Mouse (Mus musculus) midbrain, embryonic 15.5 days (tissue): ENCODE data around the gene Narf. TPM values are rescaled to one million over a fixed set of nuclear protein-coding genes. Genes with fewer than 3 reads are reported as not detected.

ENCODE experiments used
- polyA plus RNA-seq: library from polyadenylated mRNA; unstranded; fragments of >200 nt; fragmentation: Nextera tagmentation; extraction: Ambion mirVana; gene quantifications from 2 replicates; pipeline ENCODE4 v1.2.1, GENCODE M21; 2015

Gene Narf
- polyA plus RNA-seq, 1 experiment from 2014 or later: 106 TPM

Other genes starting within 250 kb of the Narf start
- gene Csnk1d, start 245.9 kb upstream of the Narf start, polyA plus RNA-seq: 173 and 176 TPM in 2 replicates
- gene Cd7, start 197.8 kb upstream of the Narf start, polyA plus RNA-seq: not detected in 2 replicates
- not detected in 2 replicates for gene Sectm1b, start 173.7 kb upstream of the Narf start, polyA plus RNA-seq
- not detected in 2 replicates for gene Sectm1a, start 156.0 kb upstream of the Narf start, polyA plus RNA-seq
- gene Tex19.2, start 118.6 kb upstream of the Narf start, polyA plus RNA-seq: not detected in 2 replicates
- not detected in 2 replicates for gene Tex19.1, start 91.1 kb upstream of the Narf start, polyA plus RNA-seq
- gene Uts2r, start 77.0 kb upstream of the Narf start, polyA plus RNA-seq: 0.76 and 1.0 TPM in 2 replicates
- gene Hexdc, start 32.8 kb upstream of the Narf start, polyA plus RNA-seq: 33.7 and 34.6 TPM in 2 replicates
- gene Ogfod3, start 32.5 kb upstream of the Narf start, polyA plus RNA-seq: 22.4 and 26.6 TPM in 2 replicates
- 38.4 and 41.4 TPM in 2 replicates for gene Cybc1, start 7.9 kb upstream of the Narf start, polyA plus RNA-seq
- gene Foxk2, start 22.7 kb downstream of the Narf start, polyA plus RNA-seq: 14.3 and 17.1 TPM in 2 replicates
- 82.3 and 89.7 TPM in 2 replicates for gene Wdr45b, start 117.2 kb downstream of the Narf start, polyA plus RNA-seq
- 11.4 and 11.9 TPM in 2 replicates for gene Rab40b, start 151.0 kb downstream of the Narf start, polyA plus RNA-seq
- gene Fn3krp, start 184.1 kb downstream of the Narf start, polyA plus RNA-seq: 10.0 and 10.1 TPM in 2 replicates
- gene Fn3k, start 197.7 kb downstream of the Narf start, polyA plus RNA-seq: 4.4 and 5.0 TPM in 2 replicates
- 61.8 and 64.8 TPM in 2 replicates for gene Tbcd, start 214.7 kb downstream of the Narf start, polyA plus RNA-seq